Mouse (Mus musculus): ENCODE data around the gene Ralb.

Ralb gene

GRCm38 (mm10) chr1:119456671-119457527 lies 47.7 kb downstream of the Ralb start:
- TF ChIP-seq GATA4 (IDR thresholded peaks at IDR 0.05; ENCODE audit: insufficient replicate concordance, low read length): no peak

- no peak for TF ChIP-seq GATA4 (IDR thresholded peaks at IDR 0.05; ENCODE audit: insufficient replicate concordance, low read length)
Measured at GRCm38 (mm10) chr1:119453731-119454130, 50.9 kb downstream of the Ralb start.

- TF ChIP-seq GATA4 (IDR thresholded peaks at IDR 0.05; ENCODE audit: insufficient replicate concordance, low read length): no peak
Measured at GRCm38 (mm10) chr1:119451417-119451816, 53.2 kb downstream of the Ralb start.

GRCm38 (mm10) chr1:119450651-119451345 lies 53.8 kb downstream of the Ralb start:
- no peak for TF ChIP-seq GATA4 (IDR thresholded peaks at IDR 0.05; ENCODE audit: insufficient replicate concordance, low read length)

GRCm38 (mm10) chr1:119446753-119447283 lies 57.8 kb downstream of the Ralb start:
- no peak for TF ChIP-seq GATA4 (IDR thresholded peaks at IDR 0.05; ENCODE audit: insufficient replicate concordance, low read length)

- no peak for TF ChIP-seq GATA4 (IDR thresholded peaks at IDR 0.05; ENCODE audit: insufficient replicate concordance, low read length)
Measured at GRCm38 (mm10) chr1:119443591-119444350, 60.8 kb downstream of the Ralb start.

GRCm38 (mm10) chr1:119442901-119443300 lies 61.7 kb downstream of the Ralb start:
- no peak for TF ChIP-seq GATA4 (IDR thresholded peaks at IDR 0.05; ENCODE audit: insufficient replicate concordance, low read length)

GRCm38 (mm10) chr1:119438105-119438637 lies 66.4 kb downstream of the Ralb start:
- no peak for TF ChIP-seq GATA4 (IDR thresholded peaks at IDR 0.05; ENCODE audit: insufficient replicate concordance, low read length)

GRCm38 (mm10) chr1:119437401-119437800 lies 67.2 kb downstream of the Ralb start:
- no peak for TF ChIP-seq GATA4 (IDR thresholded peaks at IDR 0.05; ENCODE audit: insufficient replicate concordance, low read length)

GRCm38 (mm10) chr1:119424141-119424860 lies 80.3 kb downstream of the Ralb start:
- TF ChIP-seq GATA4 (IDR thresholded peaks at IDR 0.05; ENCODE audit: insufficient replicate concordance, low read length): no peak

- TF ChIP-seq GATA4 (IDR thresholded peaks at IDR 0.05; ENCODE audit: insufficient replicate concordance, low read length): no peak
Measured at GRCm38 (mm10) chr1:119423510-119423909, 81.1 kb downstream of the Ralb start.

GRCm38 (mm10) chr1:119422460-119423015 lies 82.1 kb downstream of the Ralb start:
- no peak for TF ChIP-seq GATA4 (IDR thresholded peaks at IDR 0.05; ENCODE audit: insufficient replicate concordance, low read length)

GRCm38 (mm10) chr1:119421576-119422421 lies 82.8 kb downstream of the Ralb start, which contains the start of gene Inhbb:
Inhbb (minus strand) TSS chr1:119422248.
- TF ChIP-seq GATA4 (IDR thresholded peaks at IDR 0.05; ENCODE audit: insufficient replicate concordance, low read length): no peak

Data from liver, adult (tissue).